Mouse (Mus musculus) heart, postnatal 14 days (tissue): ENCODE measurements at regions not wholly inside any gene's neighbourhood (a gene's known extent, or its start where the extent isn't known, plus 50 kb on each side); places are given as distances from the start of the nearest gene placed in this dataset.

Experiments used
- DNase-seq, 2 experiments: peaks; one replicate each; pipeline ENCODE4 v3.0.0; 2021 to 2022
- intact Hi-C: fragments of 180-260 bp; cut with DNase I; formaldehyde crosslinking; loops from one replicate; pipeline ENCODE4 v1.15.1; 2025

- intact Hi-C loops: no loop called here
- no peak for DNase-seq
These were observed 356.1 kb downstream of the Fgf9 start for GRCm38 (mm10) chr14:58426472-58426871.

- no peak for DNase-seq
- intact Hi-C loops: no loop called here
These were observed 351.6 kb downstream of the Fgf9 start for GRCm38 (mm10) chr14:58421904-58422303.

- DNase-seq: no peak
- intact Hi-C loops: no loop called here
These were observed 347.2 kb downstream of the Fgf9 start for GRCm38 (mm10) chr14:58417545-58417944.

- no peak for DNase-seq
- intact Hi-C loops: no loop called here
These were observed 321.8 kb downstream of the Fgf9 start for GRCm38 (mm10) chr14:58392055-58392726.

- DNase-seq: no peak
- intact Hi-C loops: no loop called here
These were observed 320.4 kb downstream of the Fgf9 start for GRCm38 (mm10) chr14:58390741-58391140.

GRCm38 (mm10) chr14:58387348-58388000 lies 317.1 kb downstream of the Fgf9 start:
- intact Hi-C loops: no loop called here
- DNase-seq: no peak

GRCm38 (mm10) chr14:58375056-58375455 lies 304.7 kb downstream of the Fgf9 start:
- intact Hi-C loops: no loop called here
- peak in 1 of 2 experiments; percentile 14 for DNase-seq

GRCm38 (mm10) chr14:58356824-58357223 lies 286.5 kb downstream of the Fgf9 start:
- intact Hi-C loops: no loop called here
- no peak for DNase-seq

- DNase-seq: peak; percentile 7 to 17
- intact Hi-C loops: no loop called here
These were observed 282.6 kb downstream of the Fgf9 start for GRCm38 (mm10) chr14:58352986-58353385.

GRCm38 (mm10) chr14:58336148-58336547 lies 265.8 kb downstream of the Fgf9 start:
- intact Hi-C loops: no loop called here

GRCm38 (mm10) chr14:58323164-58323563 lies 252.8 kb downstream of the Fgf9 start:
- DNase-seq: no peak
- intact Hi-C loops: no loop called here

More at GRCm38 (mm10) chr14:58336148-58336547, 265.8 kb downstream of the Fgf9 start:
- no peak for DNase-seq

GRCm38 (mm10) chr14:58322461-58322860 lies 252.1 kb downstream of the Fgf9 start:
- no peak for DNase-seq
- intact Hi-C loops: no loop called here

GRCm38 (mm10) chr14:58321875-58322274 lies 251.5 kb downstream of the Fgf9 start:
- intact Hi-C loops: no loop called here
- DNase-seq: no peak

GRCm38 (mm10) chr14:58321234-58321633 lies 250.9 kb downstream of the Fgf9 start:
- intact Hi-C loops: no loop called here
- peak; percentile 11 to 14 for DNase-seq

GRCm38 (mm10) chr14:58317640-58318039 lies 247.3 kb downstream of the Fgf9 start:
- DNase-seq: no peak
- intact Hi-C loops: no loop called here

GRCm38 (mm10) chr14:58317231-58317630 lies 246.9 kb downstream of the Fgf9 start:
- intact Hi-C loops: no loop called here
- no peak for DNase-seq

GRCm38 (mm10) chr14:58307695-58308094 lies 237.3 kb downstream of the Fgf9 start:
- DNase-seq: peak in 1 of 2 experiments; percentile 36
- intact Hi-C loops: loop anchor here (10.0 kb wide), 1 partner anchor 233 kb away; the partner anchor contains the start of gene Fgf9

- DNase-seq: no peak
These were observed 236.6 kb downstream of the Fgf9 start for GRCm38 (mm10) chr14:58306832-58307521.

GRCm38 (mm10) chr14:58300411-58300887 lies 230.1 kb downstream of the Fgf9 start:
- intact Hi-C loops: loop anchor here (10.0 kb wide), 1 partner anchor 226 kb away; the partner anchor contains the start of gene Fgf9
- DNase-seq: peak; percentile 7 to 49

More at GRCm38 (mm10) chr14:58306832-58307521, 236.6 kb downstream of the Fgf9 start:
- intact Hi-C loops: loop anchor here (10.0 kb wide), 1 partner anchor 232 kb away; the partner anchor contains the start of gene Fgf9

- DNase-seq: no peak
- intact Hi-C loops: no loop called here
These were observed 215.7 kb downstream of the Fgf9 start for GRCm38 (mm10) chr14:58286007-58286525.
